Mouse (Mus musculus): ENCODE data around the gene 4933407L21Rik. TPM values are rescaled to one million over a fixed set of nuclear protein-coding genes. Genes with fewer than 3 reads are reported as not detected.
A peak's percentile ranks its signal among the peaks of the same experiment; 100 is the strongest.

4933407L21Rik gene
- polyA plus RNA-seq (2015; fragmentation: Nextera tagmentation; extraction: Ambion mirVana): 1.6 TPM in 2 replicates

GRCm38 (mm10) chr1:85928057-85928687 is at the start of gene 4933407L21Rik:
Gene 4933407L21Rik (plus strand): TSS chr1:85928483.
- peak; percentile 31 for ATAC-seq (ENCODE audit: low FRiP score, low TSS enrichment)
- Histone ChIP-seq H3K27me3 (ENCODE audit: insufficient read depth, low read length) (no peaks in the 10 kb centered on the region), H3K9me3 (ENCODE audit: low read length) (no peaks in the 10 kb centered on the region), H3K4me1 (ENCODE audit: insufficient read depth, low read length) (peaks cover 20% of the 10 kb centered on the region), H3K4me3 (ENCODE audit: low read length) (no peak within 1 kb of the TSS), H3K27ac (ENCODE audit: low read length) (peak within 1 kb of the TSS; percentile 79), H3K36me3 (ENCODE audit: insufficient read depth, low read length) (no peaks in the 10 kb centered on the region), H3K9ac (replicated peaks; ENCODE audit: low read length) (no peak within 1 kb of the TSS), H3K4me2 (replicated peaks; ENCODE audit: low read depth, low read length) (no peak within 1 kb of the TSS)
- WGBS: 39% methylated on average over 4 of the region's 4 CpGs

- peaks cover 29% of the 10 kb centered on the region for H3K9me3 ChIP-seq (ENCODE audit: low read length)
- WGBS: 92% methylated on average over 12 of the region's 12 CpGs
- H3K4me3 ChIP-seq (ENCODE audit: low read length): no peak overlapping the region
- no peak overlapping the region for H3K27ac ChIP-seq (ENCODE audit: low read length)
- 0 out of 2 replicates have a peak, but pooled peaks cover 3% of the 10 kb centered on the region for H3K36me3 ChIP-seq (ENCODE audit: insufficient read depth, low read length)
- H3K27me3 ChIP-seq (ENCODE audit: insufficient read depth, low read length): no peaks in the 10 kb centered on the region
- H3K9ac ChIP-seq (replicated peaks; ENCODE audit: low read length): no peak overlapping the region
- no peak overlapping the region for H3K4me2 ChIP-seq (replicated peaks; ENCODE audit: low read depth, low read length)
- H3K4me1 ChIP-seq (ENCODE audit: insufficient read depth, low read length): no peaks in the 10 kb centered on the region
- no peak for ATAC-seq (ENCODE audit: low FRiP score, low TSS enrichment)
These were observed 46.3 kb upstream of the 4933407L21Rik start for GRCm38 (mm10) chr1:85882003-85882402.

GRCm38 (mm10) chr1:85887221-85887620 is 41.1 kb upstream of the 4933407L21Rik start:
- Histone ChIP-seq H3K9me3 (ENCODE audit: low read length) (peaks cover 8% of the 10 kb centered on the region; the same call in 1 of the 2 replicates), H3K9ac (replicated peaks; ENCODE audit: low read length) (no peak overlapping the region), H3K27ac (ENCODE audit: low read length) (no peak overlapping the region), H3K36me3 (ENCODE audit: insufficient read depth, low read length) (no peaks in the 10 kb centered on the region), H3K27me3 (ENCODE audit: insufficient read depth, low read length) (no peaks in the 10 kb centered on the region), H3K4me2 (replicated peaks; ENCODE audit: low read depth, low read length) (no peak overlapping the region), H3K4me1 (ENCODE audit: insufficient read depth, low read length) (no peaks in the 10 kb centered on the region), H3K4me3 (ENCODE audit: low read length) (no peak overlapping the region)
- 84% methylated on average over 7 of the region's 7 CpGs for WGBS
- ATAC-seq (ENCODE audit: low FRiP score, low TSS enrichment): no peak

GRCm38 (mm10) chr1:85894231-85894747 is 34.0 kb upstream of the 4933407L21Rik start, which contains the start of gene Itm2c:
Gene Itm2c (plus strand): TSS chr1:85894281.
- Histone ChIP-seq H3K27ac (ENCODE audit: low read length) (peak within 1 kb of the TSS; percentile 88), H3K27me3 (ENCODE audit: insufficient read depth, low read length) (no peaks in the 10 kb centered on the region), H3K4me1 (ENCODE audit: insufficient read depth, low read length) (peaks cover 40% of the 10 kb centered on the region), H3K4me3 (ENCODE audit: low read length) (peak within 1 kb of the TSS; percentile 83), H3K9me3 (ENCODE audit: low read length) (no peaks in the 10 kb centered on the region), H3K9ac (replicated peaks; ENCODE audit: low read length) (peak within 1 kb of the TSS; percentile 83), H3K36me3 (ENCODE audit: insufficient read depth, low read length) (no peaks in the 10 kb centered on the region), H3K4me2 (replicated peaks; ENCODE audit: low read depth, low read length) (peak within 1 kb of the TSS; percentile 82)
- ATAC-seq (ENCODE audit: low FRiP score, low TSS enrichment): peak; percentile 87
- under 1% methylated on average over 35 of the region's 35 CpGs for WGBS

GRCm38 (mm10) chr1:85894748-85895360 is 33.4 kb upstream of the 4933407L21Rik start:
- Histone ChIP-seq H3K36me3 (ENCODE audit: insufficient read depth, low read length) (no peaks in the 10 kb centered on the region), H3K27ac (ENCODE audit: low read length) (peak overlapping the region; percentile 88), H3K9me3 (ENCODE audit: low read length) (no peaks in the 10 kb centered on the region), H3K27me3 (ENCODE audit: insufficient read depth, low read length) (no peaks in the 10 kb centered on the region), H3K4me1 (ENCODE audit: insufficient read depth, low read length) (peaks cover 45% of the 10 kb centered on the region), H3K4me2 (replicated peaks; ENCODE audit: low read depth, low read length) (peak overlapping the region; percentile 82), H3K9ac (replicated peaks; ENCODE audit: low read length) (peak overlapping the region; percentile 83), H3K4me3 (ENCODE audit: low read length) (peak overlapping the region; percentile 83)
- peak; percentile 31 for ATAC-seq (ENCODE audit: low FRiP score, low TSS enrichment)
- 1% methylated on average over 30 of the region's 30 CpGs for WGBS

- WGBS: 1% methylated on average over 15 of the region's 15 CpGs
- Histone ChIP-seq H3K27me3 (ENCODE audit: insufficient read depth, low read length) (no peaks in the 10 kb centered on the region), H3K9me3 (ENCODE audit: low read length) (no peaks in the 10 kb centered on the region), H3K4me3 (ENCODE audit: low read length) (peak overlapping the region; percentile 83), H3K4me2 (replicated peaks; ENCODE audit: low read depth, low read length) (peak overlapping the region; percentile 82), H3K27ac (ENCODE audit: low read length) (peak overlapping the region; percentile 88), H3K4me1 (ENCODE audit: insufficient read depth, low read length) (peaks cover 51% of the 10 kb centered on the region), H3K9ac (replicated peaks; ENCODE audit: low read length) (peak overlapping the region; percentile 83), H3K36me3 (ENCODE audit: insufficient read depth, low read length) (no peaks in the 10 kb centered on the region)
- peak; percentile 78 for ATAC-seq (ENCODE audit: low FRiP score, low TSS enrichment)
These were observed 32.9 kb upstream of the 4933407L21Rik start for GRCm38 (mm10) chr1:85895391-85895837.

GRCm38 (mm10) chr1:85896110-85896509 is 32.2 kb upstream of the 4933407L21Rik start:
- Histone ChIP-seq H3K27me3 (ENCODE audit: insufficient read depth, low read length) (no peaks in the 10 kb centered on the region), H3K9me3 (ENCODE audit: low read length) (no peaks in the 10 kb centered on the region), H3K4me2 (replicated peaks; ENCODE audit: low read depth, low read length) (peak overlapping the region; percentile 82), H3K4me1 (ENCODE audit: insufficient read depth, low read length) (peaks cover 57% of the 10 kb centered on the region), H3K9ac (replicated peaks; ENCODE audit: low read length) (peak overlapping the region; percentile 83), H3K36me3 (ENCODE audit: insufficient read depth, low read length) (no peaks in the 10 kb centered on the region), H3K27ac (ENCODE audit: low read length) (no peak overlapping the region; the same call in 1 of the 2 replicates), H3K4me3 (ENCODE audit: low read length) (peak overlapping the region; percentile 83)
- no peak for ATAC-seq (ENCODE audit: low FRiP score, low TSS enrichment)
- 76% methylated on average over 5 of the region's 5 CpGs for WGBS

- Histone ChIP-seq H3K27me3 (ENCODE audit: insufficient read depth, low read length) (no peaks in the 10 kb centered on the region), H3K4me2 (replicated peaks; ENCODE audit: low read depth, low read length) (peak overlapping the region; percentile 82), H3K36me3 (ENCODE audit: insufficient read depth, low read length) (no peaks in the 10 kb centered on the region), H3K4me3 (ENCODE audit: low read length) (no peak overlapping the region), H3K27ac (ENCODE audit: low read length) (peak overlapping the region; percentile 35; the same call in 1 of the 2 replicates), H3K9me3 (ENCODE audit: low read length) (no peaks in the 10 kb centered on the region), H3K9ac (replicated peaks; ENCODE audit: low read length) (peak overlapping the region; percentile 1; the same call in 1 of the 2 replicates), H3K4me1 (ENCODE audit: insufficient read depth, low read length) (peaks cover 66% of the 10 kb centered on the region)
- ATAC-seq (ENCODE audit: low FRiP score, low TSS enrichment): no peak
- WGBS: 59% methylated on average over 12 of the region's 12 CpGs
These were observed 31.2 kb upstream of the 4933407L21Rik start for GRCm38 (mm10) chr1:85896781-85897700.
